Mouse (Mus musculus): Measurements from ENCODE around the gene Nr2f1. TPM values are rescaled to one million over a fixed set of nuclear protein-coding genes. Genes with fewer than 3 reads are reported as not detected.

Gene Nr2f1
- polyA plus RNA-seq, 1 experiment from 2014 or later: 18.1 TPM

Other genes with a start within 250 kb of the Nr2f1 start
- 1.0 and 1.7 TPM in 2 replicates for gene Pou5f2, start 174.9 kb downstream of the Nr2f1 start, polyA plus RNA-seq (2015; fragmentation: Nextera tagmentation; extraction: Ambion mirVana)